Mouse (Mus musculus) heart, adult 10 weeks (tissue): ENCODE data around the gene Olfr402. TPM values are rescaled to one million over a fixed set of nuclear protein-coding genes. Genes with fewer than 3 reads are reported as not detected.

Experiments used
- polyA plus RNA-seq: library from polyadenylated mRNA; stranded (reverse); fragments of 350-450 nt; fragmentation: Illumina TruSeq; extraction: RNeasy Lipid Tissue Mini Kit (QIAGEN cat#74804); gene quantifications from one replicate; pipeline ENCODE4 v1.2.3, GENCODE M21; 2014; ENCODE audit warnings: low read depth, low replicate concordance

Gene Olfr402
- polyA plus RNA-seq, result not detected

GRCm38 (mm10) chr11:74153229-74153628 lies at the start of gene Olfr402:
Gene Olfr402, plus strand, starts transcription at chr11:74153529.

DNA sequence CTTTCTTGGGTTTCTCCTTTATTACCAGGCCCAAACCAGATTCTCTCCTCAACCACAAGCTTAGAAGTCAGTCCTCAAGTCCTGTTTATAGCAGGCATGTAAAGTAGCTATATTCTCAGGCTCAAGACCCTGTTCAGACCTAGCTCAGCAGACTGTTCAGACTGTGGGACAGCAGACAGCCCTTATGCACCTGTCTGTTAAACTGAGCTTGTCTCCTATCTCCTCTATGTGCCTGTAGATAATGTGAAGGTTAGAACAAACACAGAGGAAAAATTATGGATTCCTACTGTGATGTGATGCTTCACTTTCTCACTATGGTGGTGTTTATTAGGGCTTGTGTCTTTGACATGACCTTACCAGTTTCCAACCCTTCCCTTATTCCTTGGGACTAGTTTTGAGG lies 39.9 kb upstream of the Olfr402 start, which contains the start of gene Olfr401:
Gene Olfr401, plus strand, starts transcription at position 301 of the 400 bp plus-strand sequence.

DNA sequence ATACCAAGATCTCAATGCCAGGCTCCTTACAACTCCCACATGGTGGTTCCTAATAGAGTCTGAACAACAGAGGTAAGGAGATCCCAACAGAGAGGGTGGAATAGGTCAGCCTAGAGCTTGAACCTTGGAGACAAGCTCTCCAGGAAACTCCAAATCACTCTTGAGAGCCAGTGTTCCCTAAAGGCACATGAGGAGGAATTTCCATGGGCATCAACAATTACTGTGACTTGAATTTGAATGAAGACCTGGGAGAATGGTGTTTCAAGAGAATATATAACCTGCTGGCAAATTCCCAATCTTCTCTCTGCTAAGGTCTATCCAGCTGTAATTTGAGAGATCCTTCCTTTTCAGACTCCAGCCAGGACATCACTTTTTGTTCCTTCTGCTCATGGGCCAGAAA lies 32.6 kb downstream of the Olfr402 start, which contains the start of gene Olfr403:
Gene Olfr403, plus strand, starts transcription at position 301 of the 400 bp plus-strand sequence.

Other genes with a start within 250 kb of the Olfr402 start
- gene Olfr395, start 244.2 kb upstream of the Olfr402 start, polyA plus RNA-seq, result not detected
- not detected for gene Olfr23, start 216.9 kb upstream of the Olfr402 start, polyA plus RNA-seq
- gene Olfr397, start 192.7 kb upstream of the Olfr402 start, polyA plus RNA-seq, result not detected
- not detected for gene Olfr398, start 163.1 kb upstream of the Olfr402 start, polyA plus RNA-seq
- gene Olfr139, start 97.0 kb upstream of the Olfr402 start, polyA plus RNA-seq, result not detected
- gene Olfr399, start 96.9 kb upstream of the Olfr402 start, polyA plus RNA-seq, result not detected
- gene Zfp616, start 83.6 kb upstream of the Olfr402 start, polyA plus RNA-seq, result not detected
- gene Olfr401, start 39.8 kb upstream of the Olfr402 start, polyA plus RNA-seq, result not detected
- not detected for gene Olfr403, start 32.7 kb downstream of the Olfr402 start, polyA plus RNA-seq
- not detected for gene Olfr43, start 57.9 kb downstream of the Olfr402 start, polyA plus RNA-seq
- gene Olfr406, start 106.3 kb downstream of the Olfr402 start, polyA plus RNA-seq, result not detected
- not detected for gene Olfr59, start 130.2 kb downstream of the Olfr402 start, polyA plus RNA-seq
- gene Olfr410, start 184.5 kb downstream of the Olfr402 start, polyA plus RNA-seq, result not detected
- gene Olfr411, start 199.1 kb downstream of the Olfr402 start, polyA plus RNA-seq, result not detected
- gene Olfr412, start 208.5 kb downstream of the Olfr402 start, polyA plus RNA-seq, result not detected